Mouse (Mus musculus) ovary, postnatal 36 days (tissue): ENCODE measurements around the gene Zfp346.
A peak's percentile ranks its signal among the peaks of the same experiment; 100 is the strongest.

Source experiments
- DNase-seq: peaks from one replicate; pipeline ENCODE4 v3.0.0; 2022; ENCODE audit warnings: low spot score, mixed read lengths

Zfp346 gene

GRCm38 (mm10) chr13:55152621-55153415 is 47.7 kb downstream of the Zfp346 start, which contains the start of gene Fgfr4:
Gene Fgfr4, plus strand, starts transcription at chr13:55152640.
- DNase-seq: peak; percentile 54

- no peak for DNase-seq
Measured at GRCm38 (mm10) chr13:55153951-55154350, 48.8 kb downstream of the Zfp346 start.

GRCm38 (mm10) chr13:55162365-55162764 is 57.3 kb downstream of the Zfp346 start:
- DNase-seq: no peak

GRCm38 (mm10) chr13:55163553-55163952 is 58.4 kb downstream of the Zfp346 start:
- no peak for DNase-seq

GRCm38 (mm10) chr13:55165831-55166339 is 60.8 kb downstream of the Zfp346 start:
- DNase-seq: no peak

GRCm38 (mm10) chr13:55166806-55167725 is 62.0 kb downstream of the Zfp346 start:
- DNase-seq: no peak

GRCm38 (mm10) chr13:55167798-55168197 is 62.7 kb downstream of the Zfp346 start:
- DNase-seq: no peak

GRCm38 (mm10) chr13:55168255-55168654 is 63.1 kb downstream of the Zfp346 start:
- DNase-seq: no peak

GRCm38 (mm10) chr13:55168958-55169369 is 63.9 kb downstream of the Zfp346 start:
- DNase-seq: peak; percentile 66

GRCm38 (mm10) chr13:55171517-55172335 is 66.6 kb downstream of the Zfp346 start:
- peak; percentile 63 for DNase-seq

- no peak for DNase-seq
Measured at GRCm38 (mm10) chr13:55172336-55172770, 67.2 kb downstream of the Zfp346 start.

GRCm38 (mm10) chr13:55174347-55174746 is 69.2 kb downstream of the Zfp346 start:
- no peak for DNase-seq

- DNase-seq: no peak
Measured at GRCm38 (mm10) chr13:55176265-55176664, 71.2 kb downstream of the Zfp346 start.

- DNase-seq: no peak
Measured at GRCm38 (mm10) chr13:55177903-55178496, 72.9 kb downstream of the Zfp346 start.

GRCm38 (mm10) chr13:55178556-55178955 is 73.4 kb downstream of the Zfp346 start:
- peak; percentile 69 for DNase-seq

- no peak for DNase-seq
Measured at GRCm38 (mm10) chr13:55179591-55179990, 74.5 kb downstream of the Zfp346 start.

GRCm38 (mm10) chr13:55181786-55182172 is 76.7 kb downstream of the Zfp346 start:
- DNase-seq: no peak

GRCm38 (mm10) chr13:55182173-55182894 is 77.2 kb downstream of the Zfp346 start:
- DNase-seq: peak; percentile 72

- DNase-seq: no peak
Measured at GRCm38 (mm10) chr13:55183382-55183781, 78.3 kb downstream of the Zfp346 start.
